Mouse (Mus musculus) midbrain, postnatal 0 days (tissue): Measurements from ENCODE around the gene Cct5. TPM values are rescaled to one million over a fixed set of nuclear protein-coding genes. Genes with fewer than 3 reads are reported as not detected.

Experiments used
- ATAC-seq: fragments of 200-750 bp; cut with Nextera tagmentation; 2 replicates; pipeline ENCODE4 v1.8.0; 2017; ENCODE audit warnings: moderate number of reproducible peaks, mild to moderate bottlenecking, moderate TSS enrichment, moderate library complexity; ENCODE audit not compliant: low FRiP score
- DNase-seq: peaks from one replicate; pipeline ENCODE4 v3.0.0-alpha.2; 2015; ENCODE audit warnings: low spot score
- H3K27ac ChIP-seq: fragments of 300-500 bp; sonication (generic); 2 replicates; pipeline ENCODE4 v1.5.1; 2014; ENCODE audit warnings: low read depth, mild to moderate bottlenecking, low read length, mixed read lengths
- H3K27me3 ChIP-seq: fragments of 300-500 bp; sonication (generic); 2 replicates; pipeline ENCODE4 v1.6.1; 2014; ENCODE audit warnings: low read length, control low read depth, mixed read lengths; ENCODE audit not compliant: insufficient read depth
- H3K36me3 ChIP-seq: fragments of 300-500 bp; sonication (generic); 2 replicates; pipeline ENCODE4 v1.6.1; 2014; ENCODE audit warnings: low read length, control low read depth, mixed read lengths; ENCODE audit not compliant: insufficient read depth
- H3K4me1 ChIP-seq: fragments of 300-500 bp; sonication (generic); 2 replicates; pipeline ENCODE4 v1.6.1; 2014; ENCODE audit warnings: mild to moderate bottlenecking, control low read depth, antibody characterized with exemption, low read length, mixed read lengths; ENCODE audit not compliant: insufficient read depth
- H3K4me2 ChIP-seq: fragments of 300-500 bp; sonication (generic); 2 replicates; pipeline ENCODE4 v1.6.1; 2014; ENCODE audit warnings: low read depth, mild to moderate bottlenecking, low read length, mixed read lengths; ENCODE audit not compliant: poor library complexity, severe bottlenecking
- H3K4me3 ChIP-seq: fragments of 300-500 bp; sonication (generic); 2 replicates; pipeline ENCODE4 v1.5.1; 2014; ENCODE audit warnings: low read depth, mild to moderate bottlenecking, low read length, moderate library complexity
- H3K9ac ChIP-seq: fragments of 300-500 bp; sonication (generic); replicated peaks from 2 replicates; pipeline ENCODE4 v1.6.1; 2014; ENCODE audit warnings: mild to moderate bottlenecking, low read length, moderate library complexity, mixed read lengths; ENCODE audit not compliant: poor library complexity, severe bottlenecking
- H3K9me3 ChIP-seq: fragments of 300-500 bp; sonication (generic); 2 replicates; pipeline ENCODE4 v1.6.1; 2016; ENCODE audit warnings: low read length, control low read depth
- CTCF ChIP-seq: IDR thresholded peaks from 2 replicates; pipeline ENCODE4 v1.5.1; 2016; ENCODE audit warnings: antibody characterized with exemption, mild to moderate bottlenecking
- WGBS: fragments of 180-500 bp; shearing (Covaris S2); extraction: QIAGEN DNeasy Blood & Tissue Kit; methylation state at CpG from one replicate; pipeline ENCODE4 v1.1.7; 2014; 5-methylcytosine and 5-hydroxymethylcytosine counted together
- polyA plus RNA-seq: library from polyadenylated mRNA; unstranded; fragments of >200 nt; fragmentation: Nextera tagmentation; extraction: Ambion mirVana; gene quantifications from 2 replicates; pipeline ENCODE4 v1.2.1, GENCODE M21; 2015
- total RNA-seq: library from RNA; depleted of rRNA; stranded (reverse); fragments of >200 nt; gene quantifications from 2 replicates; pipeline ENCODE4 v1.2.3, GENCODE M21; 2014

The Cct5 gene
- total and polyA plus RNA-seq, 2 experiments from 2014 or later, result 346 to 440 TPM

- Histone ChIP-seq H3K9ac (no peak overlapping the region), H3K4me2 (no peak overlapping the region), H3K9me3 (no peaks in the 10 kb centered on the region), H3K36me3 (no peaks in the 10 kb centered on the region), H3K4me3 (no peak overlapping the region), H3K27me3 (no peaks in the 10 kb centered on the region), H3K27ac (no peak overlapping the region), H3K4me1 (no peaks in the 10 kb centered on the region)
- DNase-seq (no peak), ATAC-seq (no peak)
- 83% methylated on average over 2 of the region's 2 CpGs for WGBS
- no peak for TF ChIP-seq CTCF
Measured at GRCm38 (mm10) chr15:31554855-31555254, 46.7 kb downstream of the Cct5 start.

- no peaks in the 10 kb centered on the region for H3K36me3 ChIP-seq
- WGBS, result 75% methylated on average over 4 of the region's 4 CpGs
- no peak for TF ChIP-seq CTCF
- H3K27ac ChIP-seq, result no peak overlapping the region
- H3K9me3 ChIP-seq, result no peaks in the 10 kb centered on the region
- H3K4me3 ChIP-seq, result no peak overlapping the region
- no peak overlapping the region for H3K4me2 ChIP-seq
- no peak overlapping the region for H3K9ac ChIP-seq
- ATAC-seq, result no peak
- no peak for DNase-seq
- H3K27me3 ChIP-seq, result no peaks in the 10 kb centered on the region
- H3K4me1 ChIP-seq, result no peaks in the 10 kb centered on the region
Measured at GRCm38 (mm10) chr15:31550381-31550780, 51.2 kb downstream of the Cct5 start.

GRCm38 (mm10) chr15:31547421-31547820 lies 54.2 kb downstream of the Cct5 start:
- H3K4me1 ChIP-seq, result no peaks in the 10 kb centered on the region
- no peak overlapping the region for H3K4me2 ChIP-seq
- WGBS, result 71% methylated on average over 5 of the region's 5 CpGs
- no peak overlapping the region for H3K27ac ChIP-seq
- DNase-seq (no peak), ATAC-seq (no peak)
- H3K4me3 ChIP-seq, result no peak overlapping the region
- no peak for TF ChIP-seq CTCF
- no peak overlapping the region for H3K9ac ChIP-seq
- H3K36me3 ChIP-seq, result no peaks in the 10 kb centered on the region
- no peaks in the 10 kb centered on the region for H3K27me3 ChIP-seq
- H3K9me3 ChIP-seq, result no peaks in the 10 kb centered on the region

- Histone ChIP-seq H3K36me3 (no peaks in the 10 kb centered on the region), H3K9me3 (no peaks in the 10 kb centered on the region), H3K4me2 (no peak overlapping the region), H3K4me3 (no peak overlapping the region), H3K4me1 (no peaks in the 10 kb centered on the region), H3K9ac (no peak overlapping the region), H3K27ac (no peak overlapping the region), H3K27me3 (no peaks in the 10 kb centered on the region)
- 85% methylated on average over 6 of the region's 6 CpGs for WGBS
- no peak for TF ChIP-seq CTCF
- ATAC-seq (no peak), DNase-seq (no peak)
Measured at GRCm38 (mm10) chr15:31546291-31546690, 55.3 kb downstream of the Cct5 start.

GRCm38 (mm10) chr15:31545058-31545457 lies 56.5 kb downstream of the Cct5 start:
- Histone ChIP-seq H3K27ac (no peak overlapping the region), H3K4me1 (no peaks in the 10 kb centered on the region), H3K27me3 (no peaks in the 10 kb centered on the region), H3K9ac (no peak overlapping the region), H3K36me3 (no peaks in the 10 kb centered on the region), H3K9me3 (no peaks in the 10 kb centered on the region), H3K4me3 (no peak overlapping the region), H3K4me2 (no peak overlapping the region)
- no peak for DNase-seq
- WGBS, result 59% methylated on average over 1 of the region's 1 CpGs
- TF ChIP-seq CTCF, result no peak
- no peak for ATAC-seq

DNA sequence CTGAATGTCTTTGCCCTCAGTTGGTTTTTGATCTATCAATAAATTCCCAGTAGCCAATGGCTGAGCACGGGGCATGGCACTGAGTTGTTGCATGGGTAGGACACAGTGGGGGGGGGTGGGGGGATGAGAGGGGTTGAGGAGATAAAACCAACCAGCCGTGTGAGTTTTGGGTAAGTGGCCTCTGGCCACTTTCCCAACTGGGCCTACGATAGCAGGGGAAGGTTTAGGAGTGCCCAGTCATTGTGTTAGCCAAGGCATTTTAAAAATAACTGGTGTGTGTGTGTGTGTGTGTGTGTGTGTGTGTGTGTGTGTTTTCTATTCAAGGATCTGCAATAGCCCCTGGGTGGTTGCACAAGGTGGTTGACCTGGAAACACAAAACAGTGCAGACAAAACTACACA lies 58.4 kb downstream of the Cct5 start:
- ATAC-seq, result no peak
- H3K27ac ChIP-seq, result no peak overlapping the region
- no peak overlapping the region for H3K9ac ChIP-seq
- H3K36me3 ChIP-seq, result no peaks in the 10 kb centered on the region
- H3K4me2 ChIP-seq, result no peak overlapping the region
- DNase-seq, result no peak
- no peaks in the 10 kb centered on the region for H3K9me3 ChIP-seq
- no peaks in the 10 kb centered on the region for H3K27me3 ChIP-seq
- 12% methylated on average over 3 of the region's 3 CpGs for whole genome bisulfite sequencing
- no peak for TF ChIP-seq CTCF
- no peak overlapping the region for H3K4me3 ChIP-seq
- no peaks in the 10 kb centered on the region for H3K4me1 ChIP-seq
